Mouse (Mus musculus) stomach, embryonic 14.5 days (tissue): ENCODE data around the gene Dusp8. TPM values are rescaled to one million over a fixed set of nuclear protein-coding genes. Genes with fewer than 3 reads are reported as not detected.

Experiments
- polyA plus RNA-seq: library from polyadenylated mRNA; unstranded; fragments of >200 nt; fragmentation: Nextera tagmentation; extraction: Ambion mirVana; gene quantifications from 2 replicates; pipeline ENCODE4 v1.2.1, GENCODE M21; 2014

Dusp8 gene
- polyA plus RNA-seq, 1 experiment from 2014 or later, result 5.2 TPM

Other genes with a start within 250 kb of the Dusp8 start
- 53.2 and 55.0 TPM in 2 replicates for gene Tollip, start 177.3 kb downstream of the Dusp8 start, polyA plus RNA-seq
- gene Brsk2, start 146.1 kb downstream of the Dusp8 start, polyA plus RNA-seq, result 1.6 and 2.6 TPM in 2 replicates
- 66.8 and 68.2 TPM in 2 replicates for gene Mob2, start 34.8 kb downstream of the Dusp8 start, polyA plus RNA-seq
- not detected in 2 replicates for gene Gm45618, start 24.9 kb upstream of the Dusp8 start, polyA plus RNA-seq
- gene Gm39115, start 40.2 kb upstream of the Dusp8 start, polyA plus RNA-seq, result not detected in 2 replicates
- not detected in 2 replicates for gene Gm45337, start 48.8 kb upstream of the Dusp8 start, polyA plus RNA-seq
- not detected in 2 replicates for gene Gm29735, start 61.3 kb upstream of the Dusp8 start, polyA plus RNA-seq
- gene Gm4553, start 69.9 kb upstream of the Dusp8 start, polyA plus RNA-seq, result not detected in 2 replicates
- gene Krtap5-2, start 80.2 kb upstream of the Dusp8 start, polyA plus RNA-seq, result not detected in 2 replicates
- gene Gm10153, start 94.5 kb upstream of the Dusp8 start, polyA plus RNA-seq, result not detected in 2 replicates
- not detected in 2 replicates for gene Krtap5-3, start 105.5 kb upstream of the Dusp8 start, polyA plus RNA-seq
- gene Gm7579, start 116.0 kb upstream of the Dusp8 start, polyA plus RNA-seq, result not detected in 2 replicates
- not detected in 2 replicates for gene Krtap5-5, start 134.1 kb upstream of the Dusp8 start, polyA plus RNA-seq
- gene Gm40460, start 145.2 kb upstream of the Dusp8 start, polyA plus RNA-seq, result not detected in 2 replicates
- not detected in 2 replicates for gene Gm2431, start 162.5 kb upstream of the Dusp8 start, polyA plus RNA-seq
- not detected in 2 replicates for gene Gm4559, start 178.5 kb upstream of the Dusp8 start, polyA plus RNA-seq
- not detected in 2 replicates for gene Krtap5-1, start 201.3 kb upstream of the Dusp8 start, polyA plus RNA-seq
- gene Krtap5-4, start 207.7 kb upstream of the Dusp8 start, polyA plus RNA-seq, result not detected in 2 replicates